In genomic region chr11:103953032-103953895, GRCm38 (mm10) we compare ENCODE assay signal across 7 mouse cellular contexts. TPM values are rescaled to one million over a fixed set of nuclear protein-coding genes. Genes with fewer than 3 reads are reported as not detected.
DNase-seq lines count a peak whose midpoint lies in the region; ATAC-seq lines count a peak whose summit lies in the region.

No protein-coding gene starts in this region.

- H3K4me1 ChIP-seq in forebrain, embryonic 16.5 days (replicated peaks; ENCODE audit: control insufficient read depth, insufficient read depth, low read length), result peaks cover 15% of the 10 kb centered on the region
- peaks cover 24% of the 10 kb centered on the region for H3K4me1 ChIP-seq in midbrain, embryonic 14.5 days (ENCODE audit: control insufficient read depth, insufficient read depth, low read length)

- peak overlapping the region; percentile 73 for H3K4me2 ChIP-seq in forebrain, embryonic 16.5 days (ENCODE audit: low read length)
- peak overlapping the region; percentile 61 for H3K4me2 ChIP-seq in midbrain, embryonic 14.5 days (ENCODE audit: low read length)

- peak; percentile 67 for DNase-seq in thymus, postnatal 4 days
- no peak for DNase-seq in thymus, adult 18-20 months
- DNase-seq in c-Kit-negative CD71-positive TER-119-positive erythroid progenitor cells, embryonic 14.5 days (ENCODE audit: low read depth, low spot score), result peak; percentile 41
- peak; percentile 4 to 48 for DNase-seq in kidney, postnatal 25 days
- no peak for DNase-seq in midbrain, embryonic 14.5 days
- no peak for DNase-seq in urinary bladder, postnatal 4 days (ENCODE audit: low spot score in 2 of 2)

- peak overlapping the region; percentile 73 for H3K27ac ChIP-seq in forebrain, embryonic 16.5 days (ENCODE audit: low read length)
- peak overlapping the region; percentile 86 for H3K27ac ChIP-seq in midbrain, embryonic 14.5 days (replicated peaks; ENCODE audit: low read depth, low read length)

- peak overlapping the region; percentile 86 for H3K4me3 ChIP-seq in forebrain, embryonic 16.5 days (replicated peaks; ENCODE audit: low read length)
- H3K4me3 ChIP-seq in midbrain, embryonic 14.5 days (replicated peaks; ENCODE audit: low read depth, low read length), result peak overlapping the region; percentile 86

- H3K27me3 ChIP-seq in forebrain, embryonic 16.5 days (replicated peaks; ENCODE audit: control insufficient read depth, insufficient read depth, low read length), result no peaks in the 10 kb centered on the region
- H3K27me3 ChIP-seq in midbrain, embryonic 14.5 days (ENCODE audit: control insufficient read depth, insufficient read depth, low read length), result no peaks in the 10 kb centered on the region; the same call in 1 of the 2 replicates

- peak; percentile 79 for ATAC-seq in forebrain, embryonic 16.5 days
- peak; percentile 81; the same call in 1 of the 2 replicates for ATAC-seq in midbrain, embryonic 14.5 days (ENCODE audit: low FRiP score, low TSS enrichment)

- WGBS in forebrain, embryonic 16.5 days, result 2% methylated on average over 29 of the region's 32 CpGs
- 2% methylated on average over 32 of the region's 32 CpGs for WGBS in midbrain, embryonic 14.5 days

- H3K9me3 ChIP-seq in forebrain, embryonic 16.5 days (ENCODE audit: control insufficient read depth, low read length), result no peaks in the 10 kb centered on the region
- no peaks in the 10 kb centered on the region for H3K9me3 ChIP-seq in midbrain, embryonic 14.5 days (ENCODE audit: control insufficient read depth, low read length)

- H3K9ac ChIP-seq in forebrain, embryonic 16.5 days (replicated peaks; ENCODE audit: low read depth, low read length), result peak overlapping the region; percentile 87
- H3K9ac ChIP-seq in midbrain, embryonic 14.5 days (replicated peaks; ENCODE audit: low read length), result peak overlapping the region; percentile 86

- no peaks in the 10 kb centered on the region for H3K36me3 ChIP-seq in forebrain, embryonic 16.5 days (ENCODE audit: control insufficient read depth, insufficient read depth)
- no peaks in the 10 kb centered on the region for H3K36me3 ChIP-seq in midbrain, embryonic 14.5 days (ENCODE audit: control insufficient read depth, insufficient read depth, low read length)

RNA-seq across cellular contexts. Expression of gene Nsf, which starts 0.6 kb away (rescaled TPM):
- polyA plus RNA-seq in forebrain, embryonic 16.5 days (2015; fragmentation: Nextera tagmentation; extraction: Ambion mirVana), result 99.6 and 128 TPM in 2 replicates
- 134 and 143 TPM in 2 replicates for polyA plus RNA-seq in midbrain, embryonic 14.5 days (2014; fragmentation: Nextera tagmentation; extraction: Ambion mirVana)

RNA-seq across cellular contexts. Expression of gene Arf2, which starts 13.3 kb away (rescaled TPM):
- 177 and 186 TPM in 2 replicates for polyA plus RNA-seq in forebrain, embryonic 16.5 days (2015; fragmentation: Nextera tagmentation; extraction: Ambion mirVana)
- 193 and 222 TPM in 2 replicates for polyA plus RNA-seq in midbrain, embryonic 14.5 days (2014; fragmentation: Nextera tagmentation; extraction: Ambion mirVana)

Comparison
In these comparisons a context has a peak if more than half of its experiments do, and no peak if none do; other contexts are left out.
1. DNase-seq: peak in thymus, postnatal 4 days (single experiment), c-Kit-negative CD71-positive TER-119-positive erythroid progenitor cells, embryonic 14.5 days (single experiment) and kidney, postnatal 25 days (2 of 2); none in thymus, adult 18-20 months (0 of 2), midbrain, embryonic 14.5 days (single experiment) and urinary bladder, postnatal 4 days (0 of 2).